Mouse (Mus musculus) adrenal gland, postnatal 4 days (tissue): ENCODE data around the gene H1foo. TPM values are rescaled to one million over a fixed set of nuclear protein-coding genes. Genes with fewer than 3 reads are reported as not detected.

ENCODE experiments used
- DNase-seq, 2 experiments: peaks; one replicate each; pipeline ENCODE4 v3.0.0; 2021 to 2022; ENCODE audit warnings: low spot score in 2 of 2, mixed read lengths in 2 of 2
- total RNA-seq, 2 experiments: library from RNA; stranded (reverse); gene quantifications; 2 replicates each; pipeline ENCODE4 v1.2.3; 2021

Gene H1foo
- total RNA-seq, 2 experiments from 2014 or later = not detected

GRCm38 (mm10) chr6:115927292-115928242 lies 17.2 kb upstream of the H1foo start:
- DNase-seq = no peak

DNA sequence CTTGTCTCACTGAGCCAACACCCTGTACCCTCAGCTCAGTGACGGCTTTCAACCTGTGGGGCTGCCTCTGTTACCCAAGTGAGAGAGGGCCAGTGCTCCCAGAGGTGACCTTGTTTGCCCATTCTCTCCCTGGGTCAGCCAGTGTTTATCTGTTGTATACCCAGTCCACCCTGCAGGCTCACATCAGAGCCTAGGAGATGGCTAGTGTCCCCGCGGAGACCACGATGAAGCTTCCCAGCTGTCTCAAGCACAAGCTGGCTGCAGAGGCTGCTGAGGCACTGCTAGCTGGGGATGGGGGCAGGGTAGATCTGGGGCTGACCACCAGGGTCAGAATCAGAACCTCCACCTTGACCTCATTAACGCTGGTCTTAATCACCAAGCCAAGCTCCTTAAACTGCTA lies 14.7 kb upstream of the H1foo start:
- DNase-seq = no peak

DNA sequence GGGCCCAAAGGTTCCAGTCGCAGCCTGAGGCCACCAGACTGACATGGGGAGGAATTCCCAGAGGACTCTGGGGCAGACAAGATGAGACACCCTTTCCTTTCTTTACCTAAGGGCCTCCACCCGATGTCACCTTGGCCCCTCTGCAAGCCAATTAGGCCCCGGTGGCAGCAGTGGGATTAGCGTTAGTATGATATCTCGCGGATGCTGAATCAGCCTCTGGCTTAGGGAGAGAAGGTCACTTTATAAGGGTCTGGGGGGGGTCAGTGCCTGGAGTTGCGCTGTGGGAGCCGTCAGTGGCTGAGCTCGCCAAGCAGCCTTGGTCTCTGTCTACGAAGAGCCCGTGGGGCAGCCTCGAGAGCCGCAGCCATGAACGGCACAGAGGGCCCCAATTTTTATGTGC lies 13.1 kb upstream of the H1foo start, which contains the start of gene Rho:
TSS of gene Rho (plus strand) at position 110 of the 400 bp plus-strand sequence.
- no peak for DNase-seq

- DNase-seq = no peak
These were observed 12.3 kb upstream of the H1foo start for GRCm38 (mm10) chr6:115932391-115932790.

GRCm38 (mm10) chr6:115935544-115935943 lies 9.2 kb upstream of the H1foo start:
- no peak for DNase-seq

GRCm38 (mm10) chr6:115938011-115938410 lies 6.7 kb upstream of the H1foo start:
- no peak for DNase-seq

GRCm38 (mm10) chr6:115938798-115939197 lies 5.9 kb upstream of the H1foo start:
- no peak for DNase-seq

- no peak for DNase-seq
These were observed 4.1 kb upstream of the H1foo start for GRCm38 (mm10) chr6:115940603-115941002.

GRCm38 (mm10) chr6:115941128-115941527 lies 3.6 kb upstream of the H1foo start:
- no peak for DNase-seq

- no peak for DNase-seq
These were observed 975 bp upstream of the H1foo start for GRCm38 (mm10) chr6:115943498-115944427.

DNA sequence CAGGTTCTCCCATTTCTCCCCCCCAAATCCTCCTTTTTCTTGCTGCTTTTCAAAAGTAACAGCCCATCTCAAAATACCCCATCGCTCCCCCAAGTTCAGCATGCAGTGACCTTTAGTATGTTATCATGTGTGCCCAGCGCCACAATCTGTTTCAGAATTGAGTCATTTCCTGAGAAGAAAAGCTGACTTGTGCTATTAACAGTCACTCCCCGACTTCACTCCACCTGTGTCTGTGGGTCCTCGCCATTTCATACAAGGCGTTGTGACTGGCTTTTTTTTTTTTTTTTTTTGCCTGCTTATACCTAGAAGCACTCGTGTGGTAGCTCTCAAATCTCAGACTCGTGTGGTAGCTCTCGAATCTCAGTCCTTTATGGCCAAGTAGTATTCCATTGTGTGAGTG lies 895 bp downstream of the H1foo start:
- DNase-seq = no peak

- DNase-seq = no peak
These were observed 1.7 kb downstream of the H1foo start for GRCm38 (mm10) chr6:115946389-115946788.

DNA sequence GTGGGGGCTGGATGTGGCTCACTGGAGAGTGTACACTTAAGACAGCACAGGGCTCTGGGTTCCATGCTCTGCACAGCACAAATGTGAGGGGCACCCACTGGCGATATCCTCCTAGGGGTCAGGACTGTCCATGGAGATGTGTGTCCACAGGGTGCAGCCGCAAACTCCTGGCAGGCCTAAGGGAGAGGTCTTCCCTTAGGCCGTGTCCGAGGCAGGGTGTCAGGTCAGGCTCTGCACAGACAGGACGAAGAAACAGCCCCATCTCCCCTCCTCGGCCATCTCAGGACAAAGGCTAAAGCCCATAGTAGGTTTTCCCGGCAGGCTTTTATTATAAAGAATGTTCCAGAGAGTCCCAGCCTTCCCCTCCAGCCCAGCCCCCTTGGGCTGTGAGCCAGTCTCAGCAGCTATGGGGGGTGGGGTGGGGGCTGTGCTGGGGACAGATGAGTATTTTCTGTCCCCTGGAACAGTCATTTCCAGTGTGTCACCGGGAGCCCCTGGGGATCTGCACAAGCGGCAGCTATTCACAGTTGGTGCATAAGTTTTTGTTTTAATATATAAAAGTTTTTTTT lies 9.9 kb downstream of the H1foo start:
- no peak for DNase-seq

- no peak for DNase-seq
These were observed 10.4 kb downstream of the H1foo start for GRCm38 (mm10) chr6:115955169-115955568.

GRCm38 (mm10) chr6:115955664-115956063 lies 10.9 kb downstream of the H1foo start:
- no peak for DNase-seq

DNA sequence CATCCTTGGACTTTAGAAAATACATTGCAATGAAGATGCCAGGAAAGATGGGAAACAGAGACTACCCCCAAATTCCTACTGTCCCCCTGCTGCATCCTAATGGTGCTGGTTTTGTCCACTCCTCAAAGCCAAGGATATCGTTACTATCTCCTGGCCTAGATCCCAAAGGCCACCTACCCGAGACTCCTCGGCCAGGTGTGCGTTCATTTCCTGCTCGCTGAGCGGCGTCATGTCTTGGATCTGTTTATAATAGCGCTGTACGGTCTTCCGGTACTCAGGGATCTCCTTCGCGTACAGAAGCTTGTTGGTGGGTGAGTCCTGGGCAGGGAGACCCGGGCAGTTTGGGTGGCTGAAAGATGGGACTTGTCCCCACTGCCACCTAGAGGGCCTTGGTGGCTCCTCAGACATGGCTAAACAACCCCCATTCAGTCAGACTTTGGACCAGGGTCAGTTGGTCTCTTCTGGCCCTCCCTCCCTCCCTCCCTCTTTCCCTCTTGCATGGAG lies 11.7 kb downstream of the H1foo start:
- DNase-seq = no peak

- no peak for DNase-seq
These were observed 12.3 kb downstream of the H1foo start for GRCm38 (mm10) chr6:115956922-115957601.

DNA sequence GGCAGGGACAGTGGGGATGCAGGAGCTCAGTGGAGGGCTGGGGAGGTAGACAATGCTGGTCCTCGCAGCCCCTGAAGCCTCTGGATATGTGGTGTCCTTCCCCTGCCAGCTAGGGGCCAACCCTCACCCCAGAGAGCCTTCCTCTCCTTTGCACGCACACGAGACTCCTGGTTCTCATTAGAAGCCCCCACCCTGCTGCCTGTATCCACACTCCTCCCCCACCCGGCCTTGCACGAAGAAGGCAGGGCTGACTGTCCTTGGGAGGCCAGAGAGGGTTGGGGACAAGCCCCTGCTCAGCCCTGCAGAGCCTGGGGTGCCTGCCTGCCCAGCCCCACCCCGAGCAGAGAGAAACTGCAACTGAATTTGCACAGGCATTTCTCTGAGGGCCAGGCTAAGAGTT lies 12.9 kb downstream of the H1foo start:
- no peak for DNase-seq

DNA sequence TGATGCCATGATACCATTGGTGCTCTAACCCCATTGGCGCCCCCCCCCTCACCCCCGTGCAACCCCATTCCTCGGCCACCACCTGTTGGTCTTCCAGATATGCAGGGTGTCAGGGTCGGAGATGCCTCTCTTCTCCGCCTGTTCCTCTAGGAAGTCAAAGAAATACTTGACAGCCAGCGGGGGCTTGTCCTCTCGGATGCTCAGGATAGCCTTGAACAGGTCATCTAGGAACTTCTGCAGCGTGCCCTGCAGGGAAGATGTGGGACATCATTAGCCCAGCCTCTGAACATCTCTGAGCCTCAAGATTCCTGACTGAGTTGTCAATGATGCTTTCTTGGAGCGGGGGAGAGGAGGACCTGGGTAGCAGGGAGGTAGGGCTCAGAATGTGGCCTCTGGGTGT lies 13.7 kb downstream of the H1foo start:
- DNase-seq = no peak

- peak in 1 of 2 experiments; percentile 45 for DNase-seq
These were observed 14.5 kb downstream of the H1foo start for GRCm38 (mm10) chr6:115959151-115959691.
